Mouse (Mus musculus): Measurements from ENCODE around the gene Izumo1r. TPM values are rescaled to one million over a fixed set of nuclear protein-coding genes. Genes with fewer than 3 reads are reported as not detected.

Izumo1r gene
- polyA plus RNA-seq (2014; fragmentation: Nextera tagmentation; extraction: Ambion mirVana) = not detected in 2 replicates

DNA sequence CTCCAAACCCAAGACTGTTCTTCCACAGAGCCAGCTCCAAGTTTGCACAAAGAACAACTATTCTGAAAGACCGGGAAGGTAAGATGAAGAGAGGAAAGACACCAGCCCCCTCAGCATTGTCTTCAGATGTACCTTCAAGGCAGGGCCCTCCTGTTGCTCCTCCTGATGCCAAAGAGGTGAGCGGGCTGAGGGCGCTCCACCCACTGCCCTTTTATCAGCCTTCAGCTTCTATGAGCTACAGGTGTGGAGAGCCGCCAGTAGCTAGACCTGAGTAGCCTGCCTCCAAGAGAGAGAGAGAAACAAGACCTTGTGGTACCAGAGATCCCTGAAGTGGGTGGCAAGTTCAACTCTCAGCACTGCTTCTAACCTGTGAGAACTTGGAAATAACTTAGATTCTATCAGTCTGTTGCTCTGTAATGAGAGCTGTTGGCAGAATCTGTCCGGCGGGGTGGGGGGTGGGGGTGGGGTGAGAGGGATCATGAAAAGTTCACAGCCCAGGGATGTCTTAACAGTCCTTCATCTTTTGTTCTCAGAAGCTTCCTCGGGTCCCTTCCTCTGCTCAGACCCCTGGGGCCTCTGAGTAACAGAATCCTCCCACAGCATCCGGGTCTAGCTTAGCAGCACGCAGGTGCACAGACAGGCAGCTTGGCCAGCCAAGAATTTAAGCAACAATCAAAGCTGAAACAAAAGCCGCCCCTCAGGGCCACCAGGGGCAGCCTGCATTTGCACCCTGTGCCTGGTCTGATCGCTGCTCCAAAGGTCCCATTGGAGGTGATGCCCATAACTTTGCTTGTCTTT, at the start of gene Izumo1r:
Gene Izumo1r, minus strand, starts transcription at position 369 of the 798 bp plus-strand sequence.
- Histone ChIP-seq H3K9me3 (ENCODE audit: control insufficient read depth, low read length) (no peaks in the 10 kb centered on the region), H3K4me1 (replicated peaks; ENCODE audit: control insufficient read depth, insufficient read depth, low read length) (peaks cover 12% of the 10 kb centered on the region; the same call in 1 of the 2 replicates), H3K27ac (ENCODE audit: low read depth) (no peak within 1 kb of the TSS), H3K36me3 (ENCODE audit: control insufficient read depth, insufficient read depth, low read length) (no peaks in the 10 kb centered on the region), H3K27me3 (replicated peaks; ENCODE audit: control insufficient read depth, insufficient read depth, low read length) (no peaks in the 10 kb centered on the region), H3K4me2 (ENCODE audit: low read length) (no peak within 1 kb of the TSS), H3K4me3 (ENCODE audit: low read depth, low read length) (no peak within 1 kb of the TSS), H3K9ac (ENCODE audit: low read length) (no peak within 1 kb of the TSS)
- WGBS = 41% methylated on average over 11 of the region's 11 CpGs
- DNase-seq (ENCODE audit: low spot score) (no peak), ATAC-seq (replicated peaks; ENCODE audit: low FRiP score, low TSS enrichment, low read depth) (no peak)

DNA sequence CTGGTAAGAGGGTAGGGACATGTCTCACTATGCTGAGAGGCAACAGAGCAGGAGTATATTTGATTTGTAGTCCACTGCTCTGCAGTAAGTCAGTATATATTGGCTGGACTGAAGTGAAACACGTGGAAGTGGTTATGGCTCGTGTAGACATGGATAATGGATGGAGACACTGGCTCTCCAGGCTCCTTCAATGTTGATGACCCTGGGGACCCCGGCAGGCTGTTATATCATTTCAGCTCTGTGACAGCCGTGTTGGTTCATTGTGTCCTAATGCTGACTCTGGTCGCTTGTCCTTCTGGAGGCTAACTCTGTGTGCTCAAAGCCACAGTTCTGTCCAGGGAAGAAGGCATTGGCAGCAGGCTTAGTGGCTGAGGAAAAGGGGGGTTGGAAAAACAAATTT, 47.3 kb upstream of the Izumo1r start:
- H3K9me3 ChIP-seq (ENCODE audit: control insufficient read depth, low read length) = peaks cover 4% of the 10 kb centered on the region; the same call in 1 of the 2 replicates
- WGBS = 78% methylated on average over 5 of the region's 5 CpGs
- H3K27me3 ChIP-seq (replicated peaks; ENCODE audit: control insufficient read depth, insufficient read depth, low read length) = no peaks in the 10 kb centered on the region
- ATAC-seq (replicated peaks; ENCODE audit: low FRiP score, low TSS enrichment, low read depth) = no peak
- H3K27ac ChIP-seq (ENCODE audit: low read depth) = no peak overlapping the region
- no peak overlapping the region for H3K4me3 ChIP-seq (ENCODE audit: low read depth, low read length)
- no peak overlapping the region for H3K9ac ChIP-seq (ENCODE audit: low read length)
- no peaks in the 10 kb centered on the region for H3K4me1 ChIP-seq (replicated peaks; ENCODE audit: control insufficient read depth, insufficient read depth, low read length)
- no peaks in the 10 kb centered on the region for H3K36me3 ChIP-seq (ENCODE audit: control insufficient read depth, insufficient read depth, low read length)
- DNase-seq (ENCODE audit: low spot score) = no peak
- H3K4me2 ChIP-seq (ENCODE audit: low read length) = no peak overlapping the region

DNA sequence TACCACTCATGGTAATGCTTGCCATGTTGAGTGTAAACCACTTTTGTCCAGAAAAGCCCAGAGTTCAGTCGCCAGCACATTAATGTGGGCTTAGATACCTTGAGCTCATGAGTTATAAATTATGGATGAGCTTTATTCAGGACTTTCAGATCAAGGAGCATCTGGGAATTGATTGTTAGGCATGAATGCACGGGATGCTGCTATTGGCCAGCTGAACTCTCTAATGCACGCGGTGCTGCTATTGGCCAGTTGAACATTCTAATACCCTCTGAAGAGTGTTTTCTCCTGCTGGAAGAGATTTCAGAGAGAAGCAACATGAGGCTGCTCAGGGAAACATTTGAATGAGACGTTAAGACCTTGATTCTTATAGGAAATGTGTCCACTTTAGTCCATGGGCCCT, 45.1 kb upstream of the Izumo1r start:
- DNase-seq (ENCODE audit: low spot score) = no peak
- no peak overlapping the region for H3K9ac ChIP-seq (ENCODE audit: low read length)
- H3K27me3 ChIP-seq (replicated peaks; ENCODE audit: control insufficient read depth, insufficient read depth, low read length) = no peaks in the 10 kb centered on the region
- ATAC-seq (replicated peaks; ENCODE audit: low FRiP score, low TSS enrichment, low read depth) = no peak
- H3K27ac ChIP-seq (ENCODE audit: low read depth) = no peak overlapping the region
- H3K9me3 ChIP-seq (ENCODE audit: control insufficient read depth, low read length) = peaks cover 4% of the 10 kb centered on the region; the same call in 1 of the 2 replicates
- H3K4me1 ChIP-seq (replicated peaks; ENCODE audit: control insufficient read depth, insufficient read depth, low read length) = no peaks in the 10 kb centered on the region
- H3K4me2 ChIP-seq (ENCODE audit: low read length) = no peak overlapping the region
- no peaks in the 10 kb centered on the region for H3K36me3 ChIP-seq (ENCODE audit: control insufficient read depth, insufficient read depth, low read length)
- WGBS = 90% methylated on average over 5 of the region's 5 CpGs
- no peak overlapping the region for H3K4me3 ChIP-seq (ENCODE audit: low read depth, low read length)

DNA sequence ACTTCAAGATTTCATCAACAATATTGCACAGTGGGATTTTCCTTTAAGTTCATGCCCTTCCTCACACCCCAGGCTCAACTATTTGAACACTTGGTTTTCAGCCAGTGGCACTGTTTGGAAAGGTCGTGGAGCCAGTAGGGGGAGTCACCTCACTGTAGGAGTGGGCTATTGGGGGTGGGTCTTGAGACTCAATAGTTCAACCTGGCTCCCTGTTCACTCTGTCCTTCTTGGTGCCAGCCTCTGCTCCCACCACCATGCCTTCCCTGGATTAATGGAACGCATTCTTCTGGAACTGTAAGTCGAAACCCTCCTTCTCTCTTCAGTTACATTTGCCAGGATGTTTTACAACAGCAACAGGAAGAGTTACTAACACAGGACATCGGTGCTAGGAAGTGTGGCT, 42.9 kb upstream of the Izumo1r start:
- Histone ChIP-seq H3K27me3 (replicated peaks; ENCODE audit: control insufficient read depth, insufficient read depth, low read length) (no peaks in the 10 kb centered on the region), H3K4me3 (ENCODE audit: low read depth, low read length) (no peak overlapping the region), H3K9ac (ENCODE audit: low read length) (no peak overlapping the region), H3K4me2 (ENCODE audit: low read length) (no peak overlapping the region), H3K9me3 (ENCODE audit: control insufficient read depth, low read length) (peaks cover 4% of the 10 kb centered on the region; the same call in 1 of the 2 replicates), H3K4me1 (replicated peaks; ENCODE audit: control insufficient read depth, insufficient read depth, low read length) (no peaks in the 10 kb centered on the region), H3K27ac (ENCODE audit: low read depth) (no peak overlapping the region), H3K36me3 (ENCODE audit: control insufficient read depth, insufficient read depth, low read length) (no peaks in the 10 kb centered on the region)
- WGBS = 65% methylated on average over 4 of the region's 4 CpGs
- DNase-seq (ENCODE audit: low spot score) = no peak
- ATAC-seq (replicated peaks; ENCODE audit: low FRiP score, low TSS enrichment, low read depth) = no peak

DNA sequence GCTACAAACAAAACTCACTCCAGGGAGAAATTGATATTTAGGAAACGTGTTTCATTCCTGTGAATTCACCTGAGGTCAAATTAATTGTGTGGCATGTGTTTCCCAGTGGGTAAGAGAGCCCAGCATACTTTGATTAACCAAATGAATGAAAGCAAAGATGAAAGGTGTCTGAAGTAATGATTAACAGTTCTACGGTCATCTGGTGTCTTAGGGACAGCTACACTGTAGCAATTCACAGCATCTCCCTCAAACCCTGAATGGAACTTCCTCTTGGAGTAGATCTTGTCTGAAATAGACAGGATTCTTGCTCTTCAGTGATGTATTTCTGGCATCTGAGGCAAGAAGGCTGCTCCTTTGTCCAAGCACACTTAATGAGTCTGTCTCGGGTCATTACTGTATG, 42.2 kb upstream of the Izumo1r start:
- 65% methylated on average over 3 of the region's 3 CpGs for WGBS
- Histone ChIP-seq H3K9ac (ENCODE audit: low read length) (no peak overlapping the region), H3K4me2 (ENCODE audit: low read length) (no peak overlapping the region), H3K4me1 (replicated peaks; ENCODE audit: control insufficient read depth, insufficient read depth, low read length) (no peaks in the 10 kb centered on the region), H3K9me3 (ENCODE audit: control insufficient read depth, low read length) (peaks cover 4% of the 10 kb centered on the region; the same call in 1 of the 2 replicates), H3K4me3 (ENCODE audit: low read depth, low read length) (no peak overlapping the region), H3K27ac (ENCODE audit: low read depth) (no peak overlapping the region), H3K36me3 (ENCODE audit: control insufficient read depth, insufficient read depth, low read length) (no peaks in the 10 kb centered on the region), H3K27me3 (replicated peaks; ENCODE audit: control insufficient read depth, insufficient read depth, low read length) (no peaks in the 10 kb centered on the region)
- no peak for DNase-seq (ENCODE audit: low spot score)
- ATAC-seq (replicated peaks; ENCODE audit: low FRiP score, low TSS enrichment, low read depth) = no peak

DNA sequence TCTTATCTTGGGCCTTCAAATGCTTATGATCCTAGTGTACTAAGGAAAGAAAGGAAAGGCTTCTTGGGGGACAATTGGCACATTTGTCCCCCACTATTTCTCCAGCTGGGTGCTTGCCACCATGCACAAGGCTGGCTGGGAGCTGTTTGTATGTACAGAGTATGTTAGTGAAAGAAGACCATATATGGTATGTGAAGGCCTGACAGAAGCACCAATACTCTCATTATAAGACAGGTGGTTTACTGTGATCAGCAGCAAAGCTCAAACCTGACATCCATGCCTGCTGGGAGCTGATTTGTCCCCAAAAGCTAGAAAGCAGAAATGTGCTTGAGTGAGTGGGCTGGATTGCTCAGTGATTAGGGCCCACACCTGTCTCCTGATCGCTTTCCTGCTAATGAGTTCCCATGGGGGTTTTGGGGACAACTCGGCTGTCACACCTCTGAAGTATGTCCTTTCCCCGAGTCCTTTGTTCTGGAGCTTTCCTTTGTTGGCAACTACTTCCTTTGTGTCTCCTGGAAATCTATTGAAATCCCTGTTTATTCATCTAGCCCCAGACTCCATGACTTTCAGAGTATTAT, 38.5 kb upstream of the Izumo1r start:
- H3K4me3 ChIP-seq (ENCODE audit: low read depth, low read length) = no peak overlapping the region
- H3K4me2 ChIP-seq (ENCODE audit: low read length) = no peak overlapping the region
- no peaks in the 10 kb centered on the region for H3K9me3 ChIP-seq (ENCODE audit: control insufficient read depth, low read length)
- no peak for ATAC-seq (replicated peaks; ENCODE audit: low FRiP score, low TSS enrichment, low read depth)
- no peaks in the 10 kb centered on the region for H3K36me3 ChIP-seq (ENCODE audit: control insufficient read depth, insufficient read depth, low read length)
- H3K9ac ChIP-seq (ENCODE audit: low read length) = no peak overlapping the region
- WGBS = 76% methylated on average over 3 of the region's 3 CpGs
- H3K4me1 ChIP-seq (replicated peaks; ENCODE audit: control insufficient read depth, insufficient read depth, low read length) = no peaks in the 10 kb centered on the region
- no peaks in the 10 kb centered on the region for H3K27me3 ChIP-seq (replicated peaks; ENCODE audit: control insufficient read depth, insufficient read depth, low read length)
- no peak for DNase-seq (ENCODE audit: low spot score)
- H3K27ac ChIP-seq (ENCODE audit: low read depth) = no peak overlapping the region

DNA sequence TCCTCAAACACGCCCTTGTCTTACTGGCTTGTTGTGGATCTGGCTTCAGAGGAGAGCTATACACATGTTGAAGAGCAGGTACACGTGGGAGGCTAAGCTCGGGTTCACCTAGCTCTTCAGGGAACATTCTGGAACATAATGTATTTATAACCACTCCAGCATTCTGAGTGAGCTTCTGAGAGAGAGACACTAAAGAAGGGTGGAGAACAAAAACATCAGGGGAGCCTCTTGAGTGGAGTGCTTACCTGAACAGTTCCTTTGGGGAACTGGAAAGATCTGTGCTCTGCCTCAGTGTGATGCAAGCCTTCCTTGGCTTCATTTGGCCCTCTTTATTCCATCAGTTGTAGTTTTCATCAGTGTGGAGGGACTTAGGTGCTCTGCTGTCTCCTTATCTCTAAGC, 35.9 kb upstream of the Izumo1r start:
- Histone ChIP-seq H3K9ac (ENCODE audit: low read length) (no peak overlapping the region), H3K4me3 (ENCODE audit: low read depth, low read length) (no peak overlapping the region), H3K9me3 (ENCODE audit: control insufficient read depth, low read length) (no peaks in the 10 kb centered on the region), H3K4me2 (ENCODE audit: low read length) (no peak overlapping the region), H3K4me1 (replicated peaks; ENCODE audit: control insufficient read depth, insufficient read depth, low read length) (no peaks in the 10 kb centered on the region), H3K36me3 (ENCODE audit: control insufficient read depth, insufficient read depth, low read length) (no peaks in the 10 kb centered on the region), H3K27me3 (replicated peaks; ENCODE audit: control insufficient read depth, insufficient read depth, low read length) (no peaks in the 10 kb centered on the region), H3K27ac (ENCODE audit: low read depth) (no peak overlapping the region)
- WGBS = 81% methylated on average over 3 of the region's 3 CpGs
- no peak for ATAC-seq (replicated peaks; ENCODE audit: low FRiP score, low TSS enrichment, low read depth)
- no peak for DNase-seq (ENCODE audit: low spot score)

DNA sequence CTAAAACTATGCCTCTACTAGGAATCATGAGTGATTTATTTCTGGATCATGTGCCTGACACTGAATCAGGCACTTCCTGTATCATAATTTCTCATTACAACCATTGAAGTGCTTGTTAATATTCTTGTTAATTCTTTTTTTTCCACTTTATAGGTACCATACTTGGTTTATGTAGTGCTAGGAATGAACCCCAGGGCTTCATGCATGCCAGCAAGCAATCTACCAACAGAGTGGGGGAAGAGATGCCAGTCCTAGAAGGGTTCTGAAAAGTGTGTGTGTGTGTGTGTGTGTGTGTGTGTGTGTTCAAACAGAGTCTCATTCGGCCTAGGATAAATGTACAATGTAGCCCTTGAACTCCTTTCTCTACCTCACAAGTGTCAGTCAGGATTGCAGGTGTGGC, 33.6 kb upstream of the Izumo1r start:
- ATAC-seq (replicated peaks; ENCODE audit: low FRiP score, low TSS enrichment, low read depth) = no peak
- WGBS = 82% methylated on average over 1 of the region's 1 CpGs

DNA sequence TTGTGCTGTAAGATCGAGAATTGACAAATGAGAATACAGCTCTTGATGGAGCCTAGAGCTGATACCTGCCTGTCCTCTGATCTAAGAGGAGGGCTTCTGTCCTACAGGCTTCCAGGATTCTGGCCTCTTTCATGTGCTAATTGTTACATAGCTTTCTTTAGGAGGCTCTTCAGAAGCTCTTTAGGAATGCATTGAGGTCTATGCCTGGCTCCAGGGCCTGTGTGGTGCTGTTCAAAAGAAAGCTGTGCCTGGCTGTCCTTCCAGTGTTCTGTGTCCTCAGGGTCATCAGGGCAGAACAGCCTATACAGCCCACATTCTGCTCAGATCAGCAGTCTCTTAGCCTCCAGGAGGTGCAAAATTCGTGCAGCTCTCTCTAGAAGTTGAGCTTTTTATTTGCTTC, 31.1 kb upstream of the Izumo1r start:
- H3K4me3 ChIP-seq (ENCODE audit: low read depth, low read length) = no peak overlapping the region
- H3K9me3 ChIP-seq (ENCODE audit: control insufficient read depth, low read length) = no peaks in the 10 kb centered on the region
- H3K27ac ChIP-seq (ENCODE audit: low read depth) = no peak overlapping the region
- no peaks in the 10 kb centered on the region for H3K4me1 ChIP-seq (replicated peaks; ENCODE audit: control insufficient read depth, insufficient read depth, low read length)
- no peak for DNase-seq (ENCODE audit: low spot score)
- H3K36me3 ChIP-seq (ENCODE audit: control insufficient read depth, insufficient read depth, low read length) = no peaks in the 10 kb centered on the region
- no peak overlapping the region for H3K4me2 ChIP-seq (ENCODE audit: low read length)
- no peaks in the 10 kb centered on the region for H3K27me3 ChIP-seq (replicated peaks; ENCODE audit: control insufficient read depth, insufficient read depth, low read length)
- no peak overlapping the region for H3K9ac ChIP-seq (ENCODE audit: low read length)
- no peak for ATAC-seq (replicated peaks; ENCODE audit: low FRiP score, low TSS enrichment, low read depth)
- 57% methylated on average over 2 of the region's 2 CpGs for WGBS

More for the DNA sequence above, 33.6 kb upstream of the Izumo1r start:
- Histone ChIP-seq H3K4me1 (replicated peaks; ENCODE audit: control insufficient read depth, insufficient read depth, low read length) (no peaks in the 10 kb centered on the region), H3K4me2 (ENCODE audit: low read length) (no peak overlapping the region), H3K9me3 (ENCODE audit: control insufficient read depth, low read length) (no peaks in the 10 kb centered on the region), H3K27me3 (replicated peaks; ENCODE audit: control insufficient read depth, insufficient read depth, low read length) (no peaks in the 10 kb centered on the region), H3K9ac (ENCODE audit: low read length) (no peak overlapping the region), H3K27ac (ENCODE audit: low read depth) (no peak overlapping the region), H3K4me3 (ENCODE audit: low read depth, low read length) (no peak overlapping the region), H3K36me3 (ENCODE audit: control insufficient read depth, insufficient read depth, low read length) (no peaks in the 10 kb centered on the region)
- no peak for DNase-seq (ENCODE audit: low spot score)
